Mouse (Mus musculus): Measurements from ENCODE around the gene St3gal3. TPM values are rescaled to one million over a fixed set of nuclear protein-coding genes. Genes with fewer than 3 reads are reported as not detected.
A peak's percentile ranks its signal among the peaks of the same experiment; 100 is the strongest.

St3gal3 gene
- polyA plus RNA-seq, 1 experiment from 2014 or later, result 5.6 TPM

DNA sequence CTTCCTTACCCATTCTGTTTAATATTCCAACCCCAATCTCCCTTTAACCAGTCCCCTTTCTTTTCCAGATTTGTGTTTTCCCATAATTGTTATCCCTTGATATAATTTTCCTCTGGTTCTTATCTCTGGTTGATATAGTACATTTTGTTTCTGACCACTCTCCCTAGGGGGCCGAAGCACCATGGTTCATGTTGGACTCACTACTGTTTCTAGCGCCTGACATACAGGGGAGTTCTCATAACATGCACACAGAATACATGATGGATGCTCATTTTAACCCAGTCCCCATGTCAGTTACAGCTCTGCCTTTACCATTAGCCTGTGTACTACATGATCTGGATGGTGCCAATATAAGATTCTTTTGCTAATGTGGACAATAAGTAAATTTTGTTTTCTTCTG, 246.8 kb downstream of the St3gal3 start:
- no peak overlapping the region; the same call in 1 of the 2 replicates for H3K4me2 ChIP-seq (ENCODE audit: low read depth, low read length)
- no peaks in the 10 kb centered on the region for H3K9me3 ChIP-seq (replicated peaks; ENCODE audit: control insufficient read depth, low read length)
- ATAC-seq (replicated peaks; ENCODE audit: insufficient number of reproducible peaks, low FRiP score, low TSS enrichment, low read depth) (no peak), DNase-seq (ENCODE audit: low spot score) (no peak)
- no peaks in the 10 kb centered on the region for H3K27me3 ChIP-seq (ENCODE audit: control insufficient read depth, insufficient read depth, low read length)
- H3K27ac ChIP-seq (replicated peaks; ENCODE audit: low read depth, low read length), result no peak overlapping the region
- H3K4me3 ChIP-seq (ENCODE audit: low read depth, low read length), result no peak overlapping the region; the same call in 1 of the 2 replicates
- H3K36me3 ChIP-seq (replicated peaks; ENCODE audit: control insufficient read depth, insufficient read depth, low read depth, low read length), result no peaks in the 10 kb centered on the region; the same call in 1 of the 2 replicates
- 76% methylated on average over 2 of the region's 2 CpGs for WGBS
- no peaks in the 10 kb centered on the region for H3K4me1 ChIP-seq (ENCODE audit: control insufficient read depth, insufficient read depth, low read length)
- H3K9ac ChIP-seq (replicated peaks; ENCODE audit: low read length), result no peak overlapping the region

DNA sequence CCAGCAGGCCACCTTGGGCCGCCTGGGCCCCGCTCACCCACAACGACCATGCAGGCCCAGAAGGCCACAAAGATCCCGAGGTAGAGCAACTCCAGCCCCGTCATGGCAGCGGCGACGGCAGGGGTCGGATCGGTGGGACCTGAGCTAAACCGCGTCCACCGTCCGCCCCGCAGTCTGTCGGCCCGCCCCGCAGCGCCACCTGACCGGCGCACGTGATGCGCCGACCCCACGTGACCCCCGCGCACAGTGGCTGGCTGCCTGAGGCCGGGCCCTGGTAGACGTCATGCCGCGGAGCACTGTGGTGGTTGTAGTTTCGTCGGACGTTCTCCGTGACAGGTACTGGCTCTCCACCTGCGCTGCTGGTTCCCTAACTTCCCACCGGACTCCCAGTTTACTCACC, 247.6 kb downstream of the St3gal3 start, which contains the start of gene Atp6v0b:
TSS of gene Atp6v0b (minus strand) at position 201 of the 400 bp plus-strand sequence.
- no peak within 1 kb of the TSS for H3K27ac ChIP-seq (replicated peaks; ENCODE audit: low read depth, low read length)
- H3K36me3 ChIP-seq (replicated peaks; ENCODE audit: control insufficient read depth, insufficient read depth, low read depth, low read length), result no peaks in the 10 kb centered on the region; the same call in 1 of the 2 replicates

DNA sequence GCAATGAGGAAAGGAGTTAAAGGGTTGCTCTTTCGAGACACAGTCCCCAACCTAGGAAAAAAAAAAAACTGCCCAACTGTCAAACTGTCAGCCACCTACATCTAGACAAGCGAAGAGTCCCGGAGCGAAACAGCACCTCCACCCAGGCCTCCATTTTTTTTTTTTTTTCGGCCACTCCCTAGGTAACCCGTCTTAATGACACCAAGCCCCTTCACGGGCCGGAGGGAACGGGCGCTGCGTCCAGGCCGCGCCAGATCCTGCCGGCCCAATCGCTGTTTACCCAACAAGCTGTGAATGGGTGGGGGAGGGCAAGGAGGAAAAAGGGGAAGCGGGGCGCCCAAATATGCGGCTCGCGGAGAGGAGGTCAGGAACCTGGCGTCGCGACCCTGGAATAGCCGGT, 248.1 kb downstream of the St3gal3 start:
- Histone ChIP-seq H3K9ac (replicated peaks; ENCODE audit: low read length) (peak overlapping the region; percentile 73), H3K36me3 (replicated peaks; ENCODE audit: control insufficient read depth, insufficient read depth, low read depth, low read length) (no peaks in the 10 kb centered on the region; the same call in 1 of the 2 replicates), H3K27ac (replicated peaks; ENCODE audit: low read depth, low read length) (no peak overlapping the region), H3K27me3 (ENCODE audit: control insufficient read depth, insufficient read depth, low read length) (no peaks in the 10 kb centered on the region), H3K4me3 (ENCODE audit: low read depth, low read length) (peak overlapping the region; percentile 96), H3K9me3 (replicated peaks; ENCODE audit: control insufficient read depth, low read length) (no peaks in the 10 kb centered on the region), H3K4me1 (ENCODE audit: control insufficient read depth, insufficient read depth, low read length) (no peaks in the 10 kb centered on the region), H3K4me2 (ENCODE audit: low read depth, low read length) (peak overlapping the region; percentile 85)
- ATAC-seq (replicated peaks; ENCODE audit: insufficient number of reproducible peaks, low FRiP score, low TSS enrichment, low read depth) (no peak), DNase-seq (ENCODE audit: low spot score) (no peak)
- 4% methylated on average over 23 of the region's 24 CpGs for WGBS

More for the DNA sequence above, 247.6 kb downstream of the St3gal3 start, which contains the start of gene Atp6v0b:
- Histone ChIP-seq H3K9me3 (replicated peaks; ENCODE audit: control insufficient read depth, low read length) (no peaks in the 10 kb centered on the region), H3K4me1 (ENCODE audit: control insufficient read depth, insufficient read depth, low read length) (no peaks in the 10 kb centered on the region), H3K4me2 (ENCODE audit: low read depth, low read length) (peak within 1 kb of the TSS; percentile 85), H3K9ac (replicated peaks; ENCODE audit: low read length) (peak within 1 kb of the TSS; percentile 73), H3K4me3 (ENCODE audit: low read depth, low read length) (peak within 1 kb of the TSS; percentile 96), H3K27me3 (ENCODE audit: control insufficient read depth, insufficient read depth, low read length) (no peaks in the 10 kb centered on the region)
- 0% methylated on average over 37 of the region's 37 CpGs for WGBS
- DNase-seq (ENCODE audit: low spot score), result peak; percentile 93
- ATAC-seq (replicated peaks; ENCODE audit: insufficient number of reproducible peaks, low FRiP score, low TSS enrichment, low read depth), result peak; percentile 83

DNA sequence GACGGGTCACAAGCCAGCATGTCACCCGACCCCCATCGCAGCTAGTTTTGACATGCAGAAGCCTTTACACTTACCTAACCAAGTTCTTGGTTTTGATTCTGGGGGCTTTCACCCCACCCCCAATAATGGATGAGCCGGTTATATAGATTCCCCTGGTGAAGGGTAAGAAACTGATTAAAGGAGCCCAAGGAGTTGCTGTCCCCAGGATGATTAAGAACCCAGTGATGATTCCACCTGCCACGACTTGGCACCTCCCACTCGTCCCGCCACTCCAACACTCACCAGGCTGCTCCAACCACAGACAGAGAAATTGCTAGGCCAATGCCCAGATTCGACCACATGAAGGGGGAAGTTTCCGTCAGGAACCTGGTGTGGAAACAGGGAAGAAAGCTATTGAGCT, 248.7 kb downstream of the St3gal3 start:
- WGBS, result 76% methylated on average over 9 of the region's 9 CpGs
- H3K4me2 ChIP-seq (ENCODE audit: low read depth, low read length), result no peak overlapping the region; the same call in 1 of the 2 replicates
- no peak for ATAC-seq (replicated peaks; ENCODE audit: insufficient number of reproducible peaks, low FRiP score, low TSS enrichment, low read depth)
- H3K4me3 ChIP-seq (ENCODE audit: low read depth, low read length), result no peak overlapping the region
- no peak for DNase-seq (ENCODE audit: low spot score)
- no peaks in the 10 kb centered on the region for H3K4me1 ChIP-seq (ENCODE audit: control insufficient read depth, insufficient read depth, low read length)
- H3K9me3 ChIP-seq (replicated peaks; ENCODE audit: control insufficient read depth, low read length), result no peaks in the 10 kb centered on the region
- no peak overlapping the region for H3K27ac ChIP-seq (replicated peaks; ENCODE audit: low read depth, low read length)
- no peak overlapping the region for H3K9ac ChIP-seq (replicated peaks; ENCODE audit: low read length)
- H3K36me3 ChIP-seq (replicated peaks; ENCODE audit: control insufficient read depth, insufficient read depth, low read depth, low read length), result no peaks in the 10 kb centered on the region; the same call in 1 of the 2 replicates
- H3K27me3 ChIP-seq (ENCODE audit: control insufficient read depth, insufficient read depth, low read length), result no peaks in the 10 kb centered on the region

DNA sequence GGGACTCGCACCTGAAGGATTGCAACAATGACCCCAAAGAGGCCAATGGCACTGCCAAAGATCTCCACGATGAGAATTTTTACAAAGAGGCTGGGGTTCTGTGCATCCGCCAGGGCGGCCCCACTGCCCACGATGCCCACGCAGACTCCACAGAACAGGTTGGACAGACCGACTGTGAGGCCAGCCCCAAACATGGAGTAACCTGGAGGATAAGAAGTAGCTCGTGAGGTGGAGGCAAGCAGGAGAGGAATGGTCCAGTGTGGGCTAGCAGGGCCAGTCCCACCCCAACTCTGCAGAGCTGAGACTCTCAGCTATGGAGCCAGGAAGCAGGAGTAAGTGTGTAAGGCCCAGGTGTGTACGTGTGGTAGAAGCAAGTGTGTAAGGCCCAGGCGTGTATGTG, 249.6 kb downstream of the St3gal3 start:
- Histone ChIP-seq H3K9ac (replicated peaks; ENCODE audit: low read length) (no peak overlapping the region), H3K27me3 (ENCODE audit: control insufficient read depth, insufficient read depth, low read length) (no peaks in the 10 kb centered on the region), H3K27ac (replicated peaks; ENCODE audit: low read depth, low read length) (no peak overlapping the region), H3K4me3 (ENCODE audit: low read depth, low read length) (no peak overlapping the region), H3K9me3 (replicated peaks; ENCODE audit: control insufficient read depth, low read length) (no peaks in the 10 kb centered on the region), H3K4me2 (ENCODE audit: low read depth, low read length) (no peak overlapping the region), H3K4me1 (ENCODE audit: control insufficient read depth, insufficient read depth, low read length) (no peaks in the 10 kb centered on the region), H3K36me3 (replicated peaks; ENCODE audit: control insufficient read depth, insufficient read depth, low read depth, low read length) (peaks cover 2% of the 10 kb centered on the region)
- DNase-seq (ENCODE audit: low spot score) (no peak), ATAC-seq (replicated peaks; ENCODE audit: insufficient number of reproducible peaks, low FRiP score, low TSS enrichment, low read depth) (no peak)
- WGBS, result 93% methylated on average over 10 of the region's 10 CpGs

DNA sequence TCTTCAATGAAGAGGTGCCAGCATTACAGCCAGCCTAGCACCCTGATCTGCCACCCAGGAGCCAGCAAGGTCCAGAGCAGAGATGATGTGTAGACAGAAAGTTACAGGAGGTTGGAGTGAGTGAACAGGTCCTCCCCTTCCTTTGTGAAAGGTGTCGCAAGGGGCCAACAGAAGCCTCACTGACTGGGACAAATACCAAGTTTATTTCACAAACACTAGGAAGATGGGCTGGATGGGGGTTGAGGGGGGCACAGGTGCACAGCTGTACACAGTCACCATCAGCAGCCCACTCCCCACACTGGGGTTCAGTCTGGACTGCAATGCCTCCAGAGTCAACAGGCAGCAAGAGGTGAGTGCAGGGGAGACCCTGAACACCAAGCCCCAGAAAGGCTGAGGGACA, 250.6 kb downstream of the St3gal3 start:
- H3K36me3 ChIP-seq (replicated peaks; ENCODE audit: control insufficient read depth, insufficient read depth, low read depth, low read length), result peaks cover 2% of the 10 kb centered on the region
- H3K27me3 ChIP-seq (ENCODE audit: control insufficient read depth, insufficient read depth, low read length), result no peaks in the 10 kb centered on the region
- H3K4me3 ChIP-seq (ENCODE audit: low read depth, low read length), result no peak overlapping the region
- 100% methylated on average over 1 of the region's 1 CpGs for WGBS
- ATAC-seq (replicated peaks; ENCODE audit: insufficient number of reproducible peaks, low FRiP score, low TSS enrichment, low read depth), result no peak
- no peak overlapping the region for H3K27ac ChIP-seq (replicated peaks; ENCODE audit: low read depth, low read length)
- no peak for DNase-seq (ENCODE audit: low spot score)
- no peak overlapping the region; the same call in 1 of the 2 replicates for H3K9ac ChIP-seq (replicated peaks; ENCODE audit: low read length)
- H3K4me2 ChIP-seq (ENCODE audit: low read depth, low read length), result no peak overlapping the region
- H3K4me1 ChIP-seq (ENCODE audit: control insufficient read depth, insufficient read depth, low read length), result no peaks in the 10 kb centered on the region
- H3K9me3 ChIP-seq (replicated peaks; ENCODE audit: control insufficient read depth, low read length), result no peaks in the 10 kb centered on the region

DNA sequence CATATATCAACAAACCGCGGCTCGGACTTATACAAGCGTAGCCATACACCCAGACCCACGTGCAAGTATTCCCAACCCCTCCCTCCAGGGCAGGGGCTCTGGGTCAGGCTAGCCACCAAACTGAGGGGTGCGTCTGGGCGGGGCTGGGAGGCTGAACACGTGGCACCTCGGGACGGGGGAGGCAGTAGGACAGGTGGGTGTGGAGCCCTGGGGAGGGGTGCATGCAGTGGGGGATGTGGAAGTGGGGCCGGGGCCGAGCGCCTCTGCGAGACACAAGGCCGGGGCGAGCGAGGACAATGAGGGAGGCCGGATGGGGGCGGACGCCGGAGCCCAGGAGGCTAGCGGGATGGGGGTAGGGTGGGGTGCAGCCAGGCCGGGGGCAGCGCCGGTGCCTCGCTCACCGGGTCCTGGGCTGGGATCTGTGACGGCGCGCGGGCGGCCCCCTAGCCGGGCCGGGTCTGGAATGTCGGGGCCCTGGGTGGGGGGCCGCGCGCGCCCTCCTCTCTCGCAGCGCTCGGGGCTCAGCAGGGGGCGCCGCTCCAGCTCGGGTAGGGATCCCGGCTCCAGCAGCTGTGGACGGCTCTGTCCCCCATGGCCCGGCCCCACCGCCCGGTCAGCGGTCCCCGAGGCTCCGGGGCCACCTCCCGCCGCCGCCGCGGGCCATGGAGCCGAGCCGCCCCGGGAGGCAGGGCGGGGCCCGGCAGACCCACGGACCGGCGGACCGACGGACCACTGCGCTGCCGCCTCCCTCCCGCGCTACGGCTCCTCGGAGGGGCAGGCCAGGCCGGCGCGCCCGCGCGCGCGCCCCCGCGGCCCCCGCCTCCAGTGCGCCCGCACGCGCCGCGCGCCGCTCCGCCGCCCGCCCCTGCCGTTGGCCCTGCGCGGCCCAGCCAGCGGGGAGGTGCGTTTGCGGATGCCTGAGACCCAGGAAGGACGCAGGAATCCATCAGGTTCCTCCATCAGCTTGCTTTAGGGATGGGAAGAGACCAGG, 251.7 kb downstream of the St3gal3 start, which contains the start of gene B4galt2:
TSS of gene B4galt2 (minus strand) at position 787 of the 991 bp plus-strand sequence.
- peaks cover 2% of the 10 kb centered on the region for H3K36me3 ChIP-seq (replicated peaks; ENCODE audit: control insufficient read depth, insufficient read depth, low read depth, low read length)
- peak within 1 kb of the TSS; percentile 79 for H3K4me2 ChIP-seq (ENCODE audit: low read depth, low read length)
- under 1% methylated on average over 96 of the region's 103 CpGs for WGBS
- no peaks in the 10 kb centered on the region for H3K27me3 ChIP-seq (ENCODE audit: control insufficient read depth, insufficient read depth, low read length)
- DNase-seq (ENCODE audit: low spot score), result peak; percentile 81
- H3K9ac ChIP-seq (replicated peaks; ENCODE audit: low read length), result peak within 1 kb of the TSS; percentile 91
- peak within 1 kb of the TSS; percentile 73 for H3K4me3 ChIP-seq (ENCODE audit: low read depth, low read length)
- no peaks in the 10 kb centered on the region for H3K4me1 ChIP-seq (ENCODE audit: control insufficient read depth, insufficient read depth, low read length)
- no peaks in the 10 kb centered on the region for H3K9me3 ChIP-seq (replicated peaks; ENCODE audit: control insufficient read depth, low read length)
- H3K27ac ChIP-seq (replicated peaks; ENCODE audit: low read depth, low read length), result no peak within 1 kb of the TSS; the same call in 1 of the 2 replicates
- peak; percentile 30 for ATAC-seq (replicated peaks; ENCODE audit: insufficient number of reproducible peaks, low FRiP score, low TSS enrichment, low read depth)

All from embryonic facial prominence, embryonic 11.5 days (tissue).